Mouse (Mus musculus): ENCODE measurements around the gene Zdhhc20.
"Not testable (repeated sequence)": the region's sequence is repeated elsewhere in the genome, so short reads cannot be mapped to it uniquely, and the experiment has no call there.

Zdhhc20 gene

DNA sequence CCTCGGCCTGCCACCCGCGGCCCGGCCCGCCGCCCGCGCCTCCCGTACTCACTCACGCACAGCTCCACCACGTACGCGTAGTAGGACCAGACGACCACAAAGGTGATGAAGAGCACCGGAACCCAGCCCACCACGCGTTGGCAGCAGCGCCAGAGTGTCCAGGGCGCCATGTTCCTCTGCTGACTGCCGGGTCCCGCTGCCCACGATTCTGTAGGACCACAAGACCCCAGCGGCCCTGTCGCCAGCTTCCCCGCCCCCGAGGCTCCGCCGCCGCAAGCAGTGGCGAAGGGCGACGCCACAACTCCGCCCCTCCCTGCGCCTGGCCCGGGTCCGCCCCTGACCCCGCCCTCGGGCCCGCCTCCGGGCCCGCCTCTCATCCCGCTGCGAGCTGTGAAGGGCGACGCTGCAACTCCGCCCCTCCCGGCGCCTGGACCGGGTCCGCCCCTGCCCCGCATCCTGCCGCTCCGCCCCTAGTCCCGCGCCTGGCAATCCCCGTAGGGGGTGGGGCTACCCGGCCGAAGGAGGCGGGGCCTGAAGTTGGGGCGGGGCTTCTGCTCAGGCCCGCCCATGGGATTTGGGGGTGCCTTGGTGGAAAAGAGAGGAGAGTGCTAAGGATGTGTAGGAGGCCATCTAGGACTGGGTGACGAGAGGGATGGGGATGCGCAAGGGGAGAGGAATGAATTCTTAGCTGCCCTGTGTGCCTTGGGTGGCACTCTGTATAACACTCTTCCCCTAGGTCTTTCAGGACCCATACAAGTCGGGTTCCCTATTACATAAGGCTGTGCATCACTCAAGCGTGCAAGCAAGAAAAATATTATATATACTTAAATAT is at the start of gene Zdhhc20:
Zdhhc20 (minus strand) TSS at position 266 of the 832 bp plus-strand sequence.
- peak; percentile 99 for DNase-seq

DNA sequence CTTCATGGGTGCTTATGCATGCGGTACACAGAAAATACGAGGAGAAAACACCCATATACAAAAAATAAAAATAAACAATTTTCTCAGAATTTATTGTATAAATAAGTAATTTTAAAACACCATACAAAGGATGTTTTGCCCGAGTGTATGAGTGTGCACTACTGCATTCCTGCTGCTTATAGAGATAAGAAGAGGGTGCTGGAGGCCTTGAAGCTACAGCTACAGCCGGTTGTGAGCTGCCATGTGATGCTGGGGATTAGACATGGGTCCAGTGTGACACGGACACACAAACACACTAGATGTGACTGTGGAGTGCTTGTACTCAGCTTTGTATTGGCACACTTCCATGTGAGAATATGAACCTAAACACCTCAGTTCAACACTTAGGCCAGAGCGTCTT is 47.2 kb upstream of the Zdhhc20 start:
- peak; percentile 44 for DNase-seq

DNA sequence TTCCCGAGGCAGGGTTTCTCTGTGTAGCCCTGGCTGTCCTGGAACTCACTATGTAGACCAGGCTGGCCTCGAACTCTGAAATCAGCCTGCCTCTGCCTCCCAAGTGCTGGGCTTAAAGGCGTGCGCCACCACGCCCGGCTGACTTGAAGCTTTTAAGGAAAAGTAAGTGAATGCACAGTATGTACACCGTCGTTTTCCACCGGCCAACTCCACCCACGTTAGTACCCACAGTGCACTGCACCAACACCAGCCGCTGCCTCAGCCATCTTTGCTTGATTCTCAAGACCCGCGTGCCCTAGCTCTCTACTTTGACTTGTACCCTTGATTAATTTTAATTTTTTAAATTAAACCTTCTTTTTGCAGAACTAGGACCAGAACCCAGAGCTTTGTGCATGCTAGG is 44.6 kb upstream of the Zdhhc20 start:
- DNase-seq, result peak; percentile 75

DNA sequence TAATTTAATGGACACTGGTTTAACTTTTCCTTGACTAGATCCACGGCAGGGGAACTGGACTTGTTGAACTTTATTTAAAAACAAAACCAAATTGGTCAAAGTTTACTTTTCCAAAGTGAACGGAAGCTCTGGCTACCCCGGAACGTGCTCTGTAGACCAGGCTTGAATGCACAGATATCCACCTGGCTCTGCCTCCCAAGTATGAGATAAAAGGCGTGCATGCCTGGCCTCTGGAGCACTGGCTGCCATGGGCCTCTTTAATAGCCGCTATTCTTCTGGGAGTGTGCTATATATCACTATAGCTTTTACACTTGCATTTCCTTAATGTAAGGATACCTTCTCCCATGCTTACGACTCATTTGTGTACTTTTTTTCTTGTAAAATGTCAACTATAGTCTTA is 43.5 kb upstream of the Zdhhc20 start:
- no peak for DNase-seq

DNA sequence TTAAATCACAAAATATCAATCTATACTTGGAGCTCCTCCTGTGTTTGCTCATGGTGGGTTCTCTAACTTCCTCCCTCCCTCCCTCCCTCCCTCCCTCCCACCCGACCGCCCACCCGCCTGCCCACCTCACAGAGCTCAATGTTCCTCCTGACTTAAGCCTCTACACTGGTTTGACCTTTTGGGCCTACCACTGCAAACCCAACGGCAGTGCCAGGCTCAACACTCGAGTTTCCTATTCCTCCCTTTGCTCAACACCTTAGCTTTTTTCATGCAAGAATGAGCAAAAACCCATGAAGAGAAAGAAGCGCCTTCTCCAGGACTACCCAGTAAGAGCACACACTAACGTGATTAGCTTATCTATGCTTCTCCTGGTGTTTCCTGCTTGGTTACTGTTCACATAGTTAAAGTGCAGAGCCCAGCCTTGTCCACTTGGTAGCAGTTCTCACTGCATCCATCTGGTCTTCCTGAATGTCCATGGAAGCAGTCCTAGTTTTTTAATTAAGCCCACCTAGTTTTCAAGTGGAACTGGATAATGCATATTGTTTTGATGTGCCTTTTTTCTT is 42.9 kb upstream of the Zdhhc20 start:
- DNase-seq, result peak; percentile 69

DNA sequence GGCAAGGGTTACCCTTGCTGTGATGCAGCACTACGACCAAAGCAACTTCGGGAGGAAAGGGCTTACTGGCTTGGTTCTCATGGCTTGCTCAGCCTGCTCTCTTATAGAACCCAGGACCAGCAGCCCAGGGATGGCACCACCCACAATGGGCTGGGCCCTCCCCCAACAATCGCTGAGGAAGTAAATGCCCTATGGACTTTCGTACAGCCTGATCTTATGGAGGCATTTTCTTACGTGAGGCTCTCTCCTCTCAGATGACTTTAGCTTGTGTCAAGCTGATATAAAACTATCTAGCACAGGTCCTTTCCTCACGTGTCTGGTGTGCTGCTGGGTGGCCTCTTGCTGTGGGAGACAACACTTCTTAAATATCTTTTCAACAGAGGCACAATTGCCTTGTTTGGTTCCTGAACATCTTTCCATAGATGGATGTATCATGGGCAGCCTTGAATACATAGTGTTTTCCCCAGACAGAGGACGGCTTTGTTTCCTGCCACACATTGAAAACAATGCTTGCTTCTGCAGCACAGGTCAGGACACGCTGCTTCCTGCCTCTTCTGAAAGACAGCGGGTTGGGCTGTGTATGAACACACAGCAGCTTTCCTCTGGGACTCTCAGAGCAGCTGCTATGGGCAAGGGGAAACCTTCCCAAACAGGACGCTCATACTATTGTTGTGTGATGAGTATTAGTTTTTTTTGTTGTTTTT is 31.5 kb upstream of the Zdhhc20 start:
- peak; percentile 97 for DNase-seq

DNA sequence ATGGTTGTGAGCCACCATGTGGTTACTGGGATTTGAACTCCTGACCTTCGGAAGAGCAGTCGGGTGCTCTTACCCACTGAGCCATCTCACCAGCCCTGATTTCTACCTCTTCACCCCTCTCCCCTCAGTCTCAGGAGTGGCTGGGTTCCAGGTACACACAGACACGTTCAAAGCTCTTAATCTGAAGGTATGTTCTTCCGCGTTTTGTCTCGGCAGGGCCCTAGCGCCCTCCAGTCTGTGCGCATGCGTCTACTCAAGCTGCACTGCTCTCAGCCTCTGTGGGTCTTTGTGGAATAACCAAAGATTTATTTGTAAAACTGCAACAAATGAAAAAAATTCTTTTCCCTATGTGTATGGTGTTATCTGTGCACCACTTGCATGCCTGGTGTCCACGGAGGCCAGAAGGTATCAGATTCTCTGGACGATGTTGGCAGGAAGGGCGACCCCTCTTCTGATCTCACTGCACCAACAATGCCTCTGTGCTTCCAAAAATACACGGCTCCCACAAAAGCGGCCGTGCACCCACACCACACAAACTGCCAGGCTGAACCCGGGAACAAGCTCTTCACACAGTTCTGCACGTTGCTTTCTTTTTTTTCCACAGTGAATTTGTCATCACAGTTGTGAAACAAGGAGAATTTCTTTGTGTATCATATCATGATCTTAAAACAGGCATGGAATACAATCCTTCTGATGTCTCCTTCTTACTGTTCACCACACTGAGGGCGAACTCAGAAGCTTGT is 30.7 kb upstream of the Zdhhc20 start:
- DNase-seq, result no peak

DNA sequence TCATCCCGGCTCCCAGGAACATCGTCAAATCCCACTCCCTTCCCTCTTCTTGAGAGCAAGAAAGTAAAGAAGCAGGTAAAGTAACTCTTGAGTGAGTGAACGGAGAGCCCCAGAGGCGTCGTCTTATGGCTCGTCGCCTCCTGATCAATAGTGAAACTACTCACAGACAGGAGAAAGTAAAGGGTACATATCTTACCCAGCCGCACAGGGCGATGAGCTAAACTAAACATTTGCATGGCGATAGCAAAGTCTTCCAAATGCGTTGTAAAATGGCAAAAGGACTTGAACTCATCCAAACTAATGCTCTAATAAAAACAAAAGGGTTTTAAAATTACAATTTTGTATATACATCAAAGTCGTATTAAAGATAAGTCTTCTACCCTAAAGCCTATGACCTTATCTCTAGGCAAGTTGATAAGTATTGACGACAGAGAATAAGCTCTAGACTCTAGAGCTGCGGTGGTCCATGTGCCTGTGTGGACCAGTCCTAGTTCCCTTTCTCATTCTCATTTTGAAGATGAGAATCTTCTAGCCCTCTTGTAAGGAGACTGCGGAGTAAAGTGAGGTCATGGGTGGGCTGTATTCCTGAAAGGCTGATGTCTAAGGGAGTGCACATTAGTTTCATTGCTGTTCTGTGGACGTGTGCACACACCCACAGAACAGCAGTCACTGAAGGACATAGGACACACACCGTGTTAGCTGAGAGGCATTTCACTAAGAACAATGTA is 29.2 kb upstream of the Zdhhc20 start:
- DNase-seq, result no peak

DNA sequence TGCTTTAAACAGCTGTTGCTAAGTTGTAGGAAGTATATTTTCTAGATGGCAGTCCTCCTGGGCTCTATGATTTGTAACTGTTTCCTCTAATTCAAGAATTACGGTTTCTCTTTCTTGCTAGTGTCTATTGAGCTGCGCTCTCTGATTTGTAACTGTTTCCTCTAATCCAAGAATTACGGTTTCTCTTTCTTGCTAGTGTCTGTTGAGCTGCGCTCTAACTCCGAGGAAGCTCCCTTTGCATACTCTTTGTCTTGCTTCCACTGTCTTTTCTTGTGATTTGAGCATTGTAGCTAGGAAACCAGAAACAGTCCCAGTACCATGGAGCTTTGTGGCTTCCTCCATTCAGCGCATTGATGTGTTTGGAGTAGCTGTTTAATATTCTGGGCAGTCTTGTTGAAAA is 25.3 kb upstream of the Zdhhc20 start:
- DNase-seq, result no peak

DNA sequence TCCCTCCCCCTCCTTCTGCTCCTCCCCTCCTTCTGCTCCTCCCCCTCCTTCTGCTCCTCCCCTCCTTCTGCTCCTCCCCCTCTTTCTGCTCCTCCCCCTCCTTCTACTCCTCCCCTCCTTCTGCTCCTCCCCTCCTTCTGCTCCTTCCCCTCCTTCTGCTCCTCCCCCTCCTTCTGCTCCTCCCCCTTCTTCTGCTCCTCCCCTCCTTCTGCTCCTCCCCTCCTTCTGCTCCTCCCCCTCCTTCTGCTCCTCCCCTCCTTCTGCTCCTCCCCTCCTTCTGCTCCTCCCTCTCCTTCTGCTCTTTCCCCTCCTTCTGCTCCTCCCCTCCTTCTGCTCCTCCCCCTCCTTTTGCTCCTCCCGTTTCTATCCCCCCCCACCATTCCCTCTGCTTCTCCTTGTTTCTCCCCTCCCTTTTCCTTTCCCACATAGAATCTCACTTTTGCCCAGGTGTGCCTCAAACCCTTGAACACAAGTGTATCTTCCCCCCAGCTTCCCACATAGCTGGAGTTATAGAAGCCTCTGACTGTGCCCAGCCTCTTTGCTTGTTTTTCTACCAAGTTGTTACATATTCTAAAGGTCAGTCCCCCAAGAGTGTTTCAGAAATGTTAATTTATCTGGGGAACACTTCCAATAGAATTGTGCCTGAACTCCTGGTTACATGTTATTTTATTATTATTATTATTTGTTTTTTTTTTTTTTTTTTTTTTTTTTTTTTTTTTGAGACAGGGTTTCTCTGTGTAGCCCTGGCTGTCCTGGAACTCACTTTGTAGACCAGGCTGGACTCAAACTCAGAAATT is 22.3 kb upstream of the Zdhhc20 start:
- not testable (repeated sequence) for DNase-seq

DNA sequence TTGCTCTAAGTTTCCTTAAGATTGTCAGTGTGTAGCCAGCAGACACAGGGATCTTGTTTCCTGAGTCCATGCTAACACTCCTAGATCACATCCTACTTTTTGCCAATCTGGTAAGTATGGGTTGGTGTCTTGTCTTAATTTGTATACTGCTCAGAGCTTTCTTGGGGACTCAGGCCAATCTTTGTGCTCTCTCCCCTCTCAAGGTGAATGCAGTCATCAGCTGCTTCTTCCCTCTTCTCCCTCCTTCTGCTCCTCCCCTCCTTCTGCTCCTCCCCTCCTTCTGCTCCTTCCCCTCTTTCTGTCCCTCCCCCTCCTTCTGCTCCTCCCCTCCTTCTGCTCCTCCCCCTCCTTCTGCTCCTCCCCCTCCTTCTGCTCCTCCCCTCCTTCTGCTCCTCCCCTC is 21.7 kb upstream of the Zdhhc20 start:
- DNase-seq, result not testable (repeated sequence)

DNA sequence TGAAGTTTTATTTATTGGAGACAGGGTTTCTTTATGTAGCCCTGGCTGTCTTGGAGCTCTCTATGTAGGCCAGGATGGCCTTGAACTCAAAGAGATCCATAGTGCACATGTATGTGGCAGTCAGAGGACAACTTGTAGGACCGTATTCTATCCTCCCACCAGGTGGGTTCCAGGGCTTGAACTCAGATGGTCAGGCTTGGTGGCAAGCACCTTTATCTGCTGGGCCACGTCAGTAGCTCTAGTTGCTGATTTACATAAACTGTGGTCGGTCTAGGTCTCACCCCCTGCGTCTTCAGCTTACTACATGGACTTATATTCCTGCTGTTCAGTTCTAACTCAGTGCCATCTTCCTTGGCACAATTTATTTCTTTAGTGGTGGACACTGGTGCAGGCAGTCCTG is 21.2 kb upstream of the Zdhhc20 start:
- DNase-seq, result no peak

DNA sequence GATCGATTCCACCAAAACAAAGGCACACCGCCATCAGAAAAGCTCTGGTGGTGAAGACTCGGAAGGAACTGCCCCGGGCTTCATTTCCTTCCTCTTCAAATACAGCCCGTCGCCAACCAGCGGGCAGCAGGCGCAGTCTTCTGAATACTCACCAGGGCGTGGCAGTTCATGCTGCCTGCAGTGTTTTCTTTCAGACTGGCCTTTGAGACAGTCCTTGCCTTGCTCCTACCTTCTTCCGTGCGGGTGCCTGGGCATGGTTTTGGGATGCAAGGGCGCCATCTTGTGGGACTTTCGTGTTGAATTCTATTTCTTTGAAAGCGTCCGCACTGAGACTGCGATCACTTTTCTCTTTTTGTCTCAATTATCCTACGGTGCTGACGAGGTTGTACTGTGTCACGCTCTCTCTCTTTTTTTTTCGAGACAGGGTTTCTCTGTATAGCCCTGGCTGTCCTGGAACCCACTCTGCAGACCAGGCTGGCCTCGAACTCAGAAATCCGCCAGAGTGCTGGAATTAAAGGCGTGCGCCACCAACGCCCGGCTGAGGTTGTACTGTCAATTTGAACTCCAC is 20.5 kb upstream of the Zdhhc20 start:
- peak; percentile 98 for DNase-seq

DNA sequence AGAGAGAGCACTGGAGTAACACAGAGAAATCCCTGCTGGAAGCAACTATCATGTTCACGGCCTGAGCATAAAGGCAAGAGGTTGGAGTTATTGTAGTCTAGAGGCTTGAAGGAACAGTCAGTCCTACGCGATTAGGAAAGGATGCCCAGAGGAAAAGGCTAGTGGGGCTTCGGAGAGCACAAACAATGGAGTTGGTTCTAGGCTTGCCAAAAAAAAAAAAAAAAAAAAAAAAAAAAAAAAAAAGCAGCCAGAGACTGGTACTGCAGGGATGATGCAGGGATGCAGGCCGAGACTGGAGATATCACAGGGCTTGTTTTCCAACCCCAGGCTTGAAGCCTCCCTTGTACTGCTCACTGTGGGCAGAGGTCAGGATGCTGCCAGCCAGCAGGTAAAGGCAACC is 19.2 kb upstream of the Zdhhc20 start:
- DNase-seq, result no peak

DNA sequence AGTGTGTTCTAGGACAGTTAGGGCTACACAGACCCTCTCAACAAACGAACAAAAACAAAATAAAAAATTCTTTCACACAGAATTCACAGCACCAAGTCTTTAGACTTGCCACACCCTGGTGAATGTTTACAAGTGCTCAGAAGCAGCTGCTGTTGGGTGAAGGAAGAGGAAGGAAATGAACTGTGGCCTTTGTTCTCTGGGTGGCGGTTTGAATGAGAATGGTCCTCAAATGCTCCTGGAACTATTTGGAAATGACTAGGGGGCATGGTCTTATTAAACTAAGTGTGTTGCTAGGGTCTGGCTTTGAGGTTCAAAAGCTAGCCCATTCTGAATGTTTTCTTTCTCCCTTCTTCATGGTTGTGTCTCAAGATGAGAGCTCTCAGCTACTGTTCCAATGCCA is 18.4 kb upstream of the Zdhhc20 start:
- DNase-seq, result peak; percentile 92

DNA sequence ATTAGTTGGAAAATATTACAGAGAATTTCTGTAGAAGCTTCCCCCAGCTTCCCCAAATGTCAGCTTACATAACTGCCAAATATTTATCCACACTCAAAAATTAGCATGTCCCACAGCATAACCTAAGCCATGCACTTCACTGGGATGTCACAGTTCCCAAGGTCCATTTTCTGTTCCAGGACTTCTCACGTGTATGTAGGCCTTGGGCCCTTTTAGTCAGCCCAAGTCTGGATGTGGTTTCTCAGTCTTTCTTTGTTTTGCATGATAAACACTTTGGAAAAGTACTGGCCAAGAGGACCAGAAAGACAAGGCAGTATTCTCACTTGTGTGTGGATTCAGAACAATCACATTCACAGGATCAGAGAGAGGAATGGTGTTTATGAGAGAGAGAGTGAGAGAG is 11.9 kb upstream of the Zdhhc20 start:
- DNase-seq, result no peak

DNA sequence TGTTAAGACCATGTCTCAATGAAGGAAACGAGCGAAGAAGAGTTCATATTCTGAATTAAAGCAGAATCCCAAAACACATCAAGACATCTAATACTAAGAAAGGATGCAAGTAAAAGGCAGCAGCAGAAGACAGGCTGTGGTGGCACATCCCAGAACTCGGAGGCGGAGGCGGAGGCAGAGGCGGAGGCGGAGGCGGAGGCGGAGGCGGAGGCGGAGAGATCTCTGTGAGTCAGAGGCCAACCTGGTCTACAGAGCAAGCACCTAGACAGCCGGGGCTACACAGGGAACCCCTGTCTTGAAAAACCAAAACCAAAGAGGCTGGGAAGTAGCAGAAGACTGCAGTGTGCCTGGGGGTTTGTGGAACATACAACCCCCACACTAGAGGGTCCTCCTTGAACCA is 6.8 kb upstream of the Zdhhc20 start:
- DNase-seq, result peak; percentile 57

DNA sequence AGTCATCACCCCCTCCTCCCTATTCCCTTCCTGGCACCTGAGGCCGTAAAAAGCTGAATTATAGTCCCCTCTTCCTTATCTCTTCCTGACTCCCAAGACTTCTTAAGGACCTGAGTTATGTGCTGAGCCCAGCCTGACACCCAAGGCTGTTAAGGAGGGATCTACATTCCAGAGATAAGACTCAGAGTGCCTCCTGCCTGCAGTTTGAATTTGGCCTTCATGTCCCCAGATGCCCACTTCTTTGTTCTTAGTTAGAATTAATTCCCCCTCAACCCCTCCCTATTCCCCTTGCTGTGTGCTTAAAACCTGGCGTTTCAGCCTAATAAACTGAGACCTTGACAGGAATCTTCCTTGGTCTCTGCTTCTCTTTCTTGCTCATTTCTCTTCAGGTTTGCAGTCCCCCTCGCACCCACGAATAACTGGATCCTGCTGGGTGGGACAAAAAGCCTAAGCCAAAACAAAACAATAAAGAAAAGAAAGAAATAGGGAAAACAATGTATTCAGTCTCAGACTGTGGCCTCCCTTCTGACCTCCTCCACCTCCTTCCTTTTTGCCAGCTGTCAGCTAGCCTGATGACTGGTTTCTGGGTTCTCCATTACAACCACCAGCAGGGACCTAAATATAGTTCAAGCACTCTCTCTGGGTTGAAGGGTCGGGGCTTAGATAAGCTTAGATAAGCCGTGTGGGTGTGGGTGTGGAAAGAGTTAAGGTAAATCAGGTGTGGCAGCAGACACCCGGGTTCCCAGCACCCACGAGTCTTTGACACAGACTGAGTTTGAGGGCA is 6.2 kb upstream of the Zdhhc20 start:
- DNase-seq, result peak; percentile 68

DNA sequence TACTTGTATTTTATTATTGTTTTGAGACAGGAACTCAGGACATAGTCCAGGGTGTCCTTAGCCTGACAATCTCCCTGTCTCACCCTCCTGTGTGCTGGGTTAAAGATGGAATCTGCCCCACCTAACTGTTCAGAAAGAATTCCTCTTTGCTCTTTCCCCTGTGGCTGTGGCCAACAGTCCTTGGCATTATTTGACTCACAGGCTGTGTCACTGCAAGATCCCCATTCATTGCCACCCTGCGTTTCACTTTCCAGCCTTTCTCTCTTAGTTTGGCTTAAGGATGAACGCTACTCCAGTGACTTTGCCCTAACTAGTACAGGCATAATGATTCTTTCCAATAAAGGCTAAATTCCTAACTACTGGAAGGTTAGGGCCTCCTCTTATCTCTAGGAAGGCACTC is 4.3 kb upstream of the Zdhhc20 start:
- DNase-seq, result peak; percentile 15

DNA sequence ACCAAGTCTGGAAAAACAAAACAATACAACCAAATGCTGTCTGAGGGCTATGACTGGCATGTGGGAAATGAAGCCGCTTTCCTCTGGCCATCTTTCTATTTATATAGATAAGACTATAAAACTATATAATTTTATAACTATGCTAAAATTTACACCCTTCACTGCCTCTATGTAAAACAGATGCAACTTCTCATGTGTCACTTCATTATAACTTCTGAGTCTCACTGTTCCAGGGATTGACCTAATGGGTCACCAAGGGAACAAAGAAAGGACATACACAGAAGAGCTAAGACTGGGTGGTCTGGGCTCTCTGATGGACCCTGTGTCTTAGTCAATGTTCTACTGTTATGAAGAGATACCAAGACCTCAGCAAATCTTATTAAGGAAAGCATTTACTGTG is 2.9 kb upstream of the Zdhhc20 start:
- DNase-seq, result no peak

Data from heart, adult 11 months (tissue).